Comparison of ENCODE assay signal across 7 mouse cellular contexts in genomic region chr9:124422900-124423551, GRCm38 (mm10). TPM values are rescaled to one million over a fixed set of nuclear protein-coding genes. Genes with fewer than 3 reads are reported as not detected.
A peak's percentile ranks its signal among the peaks of the same experiment; 100 is the strongest.
DNase-seq lines count a peak whose midpoint lies in the region; ATAC-seq and TF ChIP-seq lines count a peak whose summit lies in the region.

No protein-coding gene starts in this region.

- no peak for TF ChIP-seq CTCF in kidney, adult 2 months (conservative IDR thresholded peaks at IDR 0.05; ENCODE audit: insufficient read depth, insufficient read length, low read depth, low read length)
- no peak for TF ChIP-seq CTCF in spleen, adult 2 months (IDR thresholded peaks at IDR 0.05; ENCODE audit: extremely low read depth, insufficient read depth, insufficient read length, insufficient replicate concordance)

- peak overlapping the region; percentile 66 for H3K4me3 ChIP-seq in embryonic facial prominence, embryonic 12.5 days
- peak overlapping the region; percentile 85 for H3K4me3 ChIP-seq in kidney, adult 2 months (ENCODE audit: insufficient read depth, low read depth, low read length)
- H3K4me3 ChIP-seq in limb, embryonic 12.5 days (replicated peaks) = peak overlapping the region; percentile 69
- H3K4me3 ChIP-seq in midbrain, embryonic 15.5 days = peak overlapping the region; percentile 77
- peak overlapping the region; percentile 82 for H3K4me3 ChIP-seq in spleen, adult 2 months (ENCODE audit: extremely low read depth, insufficient read depth, insufficient read length)

- under 1% methylated on average over 58 of the region's 59 CpGs for WGBS in embryonic facial prominence, embryonic 12.5 days
- under 1% methylated on average over 59 of the region's 59 CpGs for whole genome bisulfite sequencing in kidney, adult 2 months
- WGBS in limb, embryonic 12.5 days = under 1% methylated on average over 59 of the region's 59 CpGs
- WGBS in midbrain, embryonic 15.5 days = under 1% methylated on average over 59 of the region's 59 CpGs
- WGBS in spleen, adult 2 months = under 1% methylated on average over 57 of the region's 59 CpGs

- H3K4me1 ChIP-seq in embryonic facial prominence, embryonic 12.5 days = no peaks in the 10 kb centered on the region
- H3K4me1 ChIP-seq in kidney, adult 2 months (ENCODE audit: control insufficient read depth, insufficient read depth, low read length) = no peaks in the 10 kb centered on the region
- no peaks in the 10 kb centered on the region for H3K4me1 ChIP-seq in limb, embryonic 12.5 days (replicated peaks)
- no peaks in the 10 kb centered on the region; the same call in 1 of the 2 replicates for H3K4me1 ChIP-seq in midbrain, embryonic 15.5 days
- no peaks in the 10 kb centered on the region for H3K4me1 ChIP-seq in spleen, adult 2 months (ENCODE audit: control insufficient read depth, insufficient read depth, insufficient read length)

- DNase-seq in adrenal gland, postnatal 25 days = peak; percentile 90
- DNase-seq in heart, adult 11 months = peak; percentile 100
- DNase-seq in kidney, adult 2 months = peak; percentile 96
- DNase-seq in spleen, adult 2 months (ENCODE audit: low read depth in 1 of 2, low spot score in 2 of 2) = peak; percentile 89 to 93

- peak overlapping the region; percentile 63 for H3K4me2 ChIP-seq in embryonic facial prominence, embryonic 12.5 days (replicated peaks)
- H3K4me2 ChIP-seq in limb, embryonic 12.5 days = peak overlapping the region; percentile 65
- H3K4me2 ChIP-seq in midbrain, embryonic 15.5 days = peak overlapping the region; percentile 71

- H3K9me3 ChIP-seq in embryonic facial prominence, embryonic 12.5 days = no peaks in the 10 kb centered on the region
- H3K9me3 ChIP-seq in limb, embryonic 12.5 days = no peaks in the 10 kb centered on the region
- H3K9me3 ChIP-seq in midbrain, embryonic 15.5 days = no peaks in the 10 kb centered on the region

- no peaks in the 10 kb centered on the region for H3K27me3 ChIP-seq in embryonic facial prominence, embryonic 12.5 days
- no peaks in the 10 kb centered on the region for H3K27me3 ChIP-seq in kidney, adult 2 months (replicated peaks; ENCODE audit: control insufficient read depth, insufficient read depth, low read length)
- no peaks in the 10 kb centered on the region for H3K27me3 ChIP-seq in limb, embryonic 12.5 days
- no peaks in the 10 kb centered on the region for H3K27me3 ChIP-seq in midbrain, embryonic 15.5 days (replicated peaks)
- H3K27me3 ChIP-seq in spleen, adult 2 months (ENCODE audit: control insufficient read depth, insufficient read depth, low read length) = no peaks in the 10 kb centered on the region

- peak overlapping the region; percentile 68 for H3K9ac ChIP-seq in embryonic facial prominence, embryonic 12.5 days
- H3K9ac ChIP-seq in limb, embryonic 12.5 days (replicated peaks) = peak overlapping the region; percentile 57
- peak overlapping the region; percentile 72 for H3K9ac ChIP-seq in midbrain, embryonic 15.5 days

- ATAC-seq in embryonic facial prominence, embryonic 12.5 days (ENCODE audit: insufficient number of reproducible peaks, insufficient read depth, low FRiP score, low TSS enrichment) = peak; percentile 73
- ATAC-seq in limb, embryonic 12.5 days (ENCODE audit: insufficient number of reproducible peaks, insufficient read depth, low FRiP score, low TSS enrichment, low read depth) = peak; percentile 77
- peak; percentile 60 for ATAC-seq in midbrain, embryonic 15.5 days (replicated peaks)

- no peaks in the 10 kb centered on the region for H3K36me3 ChIP-seq in embryonic facial prominence, embryonic 12.5 days
- H3K36me3 ChIP-seq in kidney, adult 2 months (ENCODE audit: control insufficient read depth, insufficient read depth, low read length) = no peaks in the 10 kb centered on the region
- no peaks in the 10 kb centered on the region for H3K36me3 ChIP-seq in limb, embryonic 12.5 days
- H3K36me3 ChIP-seq in midbrain, embryonic 15.5 days (replicated peaks) = no peaks in the 10 kb centered on the region
- no peaks in the 10 kb centered on the region for H3K36me3 ChIP-seq in spleen, adult 2 months (ENCODE audit: control insufficient read depth, insufficient read depth, low read length)

- H3K27ac ChIP-seq in embryonic facial prominence, embryonic 12.5 days = peak overlapping the region; percentile 98
- peak overlapping the region; percentile 97 for H3K27ac ChIP-seq in kidney, adult 2 months (ENCODE audit: insufficient read depth, low read depth, low read length)
- H3K27ac ChIP-seq in limb, embryonic 12.5 days = peak overlapping the region; percentile 97
- H3K27ac ChIP-seq in midbrain, embryonic 15.5 days = peak overlapping the region; percentile 97
- H3K27ac ChIP-seq in spleen, adult 2 months (ENCODE audit: insufficient read depth, low read length) = peak overlapping the region; percentile 99

- TF ChIP-seq POLR2A in kidney, adult 2 months (IDR thresholded peaks at IDR 0.05; ENCODE audit: low read depth, low read length) = no peak
- peak; percentile 65 for TF ChIP-seq POLR2A in spleen, adult 2 months (IDR thresholded peaks at IDR 0.05; ENCODE audit: low read depth, low read length)

RNA-seq across cellular contexts. Expression of gene Ppp2r3d, which starts 53.7 kb away (rescaled TPM):
- total RNA-seq in adrenal gland, postnatal 25 days (2021) = 101 and 138 TPM in 2 replicates
- polyA plus RNA-seq in embryonic facial prominence, embryonic 12.5 days (2016; fragmentation: Nextera tagmentation; extraction: Ambion mirVana) = 141 and 158 TPM in 2 replicates
- polyA plus RNA-seq in kidney, adult 2 months (2012; rRNA removed) = 97.9 and 128 TPM in 2 replicates
- polyA plus RNA-seq in limb, embryonic 12.5 days (2016; fragmentation: Nextera tagmentation; extraction: Ambion mirVana) = 121 TPM in 2 replicates
- polyA plus RNA-seq in midbrain, embryonic 15.5 days (2015; fragmentation: Nextera tagmentation; extraction: Ambion mirVana) = 170 and 179 TPM in 2 replicates
- polyA plus RNA-seq in spleen, adult 2 months (2012; rRNA removed) = 265 and 332 TPM in 2 replicates

Comparison
In these comparisons a context has a peak if more than half of its experiments do, and no peak if none do; other contexts are left out.
1. Peak in every context shown above with its lines: DNase-seq, ATAC-seq, H3K4me3 ChIP-seq and H3K27ac ChIP-seq.